Mouse (Mus musculus) spleen, adult 2 months (tissue): Measurements from ENCODE around the gene Galnt6.

Experiments
- CTCF ChIP-seq: fragments of 200-500 bp; IDR thresholded peaks from 2 replicates; pipeline ENCODE4 v1.5.1; 2011; ENCODE audit warnings: mild to moderate bottlenecking, inconsistent platforms; ENCODE audit not compliant: insufficient read depth, insufficient read length, insufficient replicate concordance; ENCODE audit errors: extremely low read depth
- POLR2A ChIP-seq: fragments of 200-500 bp; IDR thresholded peaks from 2 replicates; pipeline ENCODE4 v1.6.1; 2011; ENCODE audit warnings: low read depth, low read length, inconsistent platforms

GRCm38 (mm10) chr15:100726721-100727120, 2.5 kb downstream of the Galnt6 start:
- TF ChIP-seq CTCF, result no peak
- TF ChIP-seq POLR2A, result no peak
